Comparison of ENCODE assay signal across 26 mouse cellular contexts in genomic region chr11:31721908-31722307, GRCm38 (mm10). TPM values are rescaled to one million over a fixed set of nuclear protein-coding genes. Genes with fewer than 3 reads are reported as not detected.
DNase-seq lines count a peak whose midpoint lies in the region; ATAC-seq lines count a peak whose summit lies in the region.
"Had no signal": no experiment of that assay in that cellular context is flagged by ENCODE, and none has a peak within 500 bp of the region (broad histone marks: within the 10 kb centered on the region; RNA-seq: fewer than 3 reads in every experiment).

No protein-coding gene starts in this region.

- no peaks in the 10 kb centered on the region for H3K9me3 ChIP-seq in heart, embryonic 10.5 days
- H3K9me3 ChIP-seq in heart, embryonic 11.5 days (replicated peaks; ENCODE audit: control insufficient read depth, low read length): no peaks in the 10 kb centered on the region
- no peaks in the 10 kb centered on the region for H3K9me3 ChIP-seq in liver, embryonic 12.5 days (replicated peaks)
- H3K9me3 ChIP-seq in liver, embryonic 15.5 days (replicated peaks): no peaks in the 10 kb centered on the region
- no peaks in the 10 kb centered on the region for H3K9me3 ChIP-seq in forebrain, embryonic 14.5 days (replicated peaks; ENCODE audit: control insufficient read depth, low read length)
- H3K9me3 ChIP-seq: embryonic facial prominence, embryonic 10.5 days; embryonic facial prominence, embryonic 13.5 days; forebrain, embryonic 12.5 days; heart, embryonic 13.5 days had no signal

- peaks cover 21% of the 10 kb centered on the region for H3K4me1 ChIP-seq in heart, embryonic 10.5 days
- H3K4me1 ChIP-seq in heart, embryonic 11.5 days (ENCODE audit: control insufficient read depth, insufficient read depth, low read length): peaks cover 9% of the 10 kb centered on the region
- peaks cover 43% of the 10 kb centered on the region for H3K4me1 ChIP-seq in liver, embryonic 12.5 days
- H3K4me1 ChIP-seq in liver, embryonic 15.5 days (replicated peaks): peaks cover 23% of the 10 kb centered on the region
- no peaks in the 10 kb centered on the region for H3K4me1 ChIP-seq in forebrain, embryonic 14.5 days (ENCODE audit: control insufficient read depth, insufficient read depth, low read length)
- H3K4me1 ChIP-seq: embryonic facial prominence, embryonic 10.5 days; embryonic facial prominence, embryonic 13.5 days had no signal

- no peak overlapping the region for H3K4me3 ChIP-seq in heart, embryonic 10.5 days
- H3K4me3 ChIP-seq in heart, embryonic 11.5 days (ENCODE audit: low read depth, low read length): no peak overlapping the region
- no peak overlapping the region for H3K4me3 ChIP-seq in liver, embryonic 12.5 days
- no peak overlapping the region for H3K4me3 ChIP-seq in liver, embryonic 15.5 days (replicated peaks)
- no peak overlapping the region for H3K4me3 ChIP-seq in forebrain, embryonic 14.5 days (ENCODE audit: low read depth, low read length)
- H3K4me3 ChIP-seq: embryonic facial prominence, embryonic 10.5 days; embryonic facial prominence, embryonic 13.5 days; erythroblast, embryonic 14.5 days; forebrain, embryonic 12.5 days; gastrocnemius, adult 2 months; heart, embryonic 13.5 days had no signal

- ATAC-seq in heart, embryonic 11.5 days (replicated peaks; ENCODE audit: insufficient number of reproducible peaks, low FRiP score, low TSS enrichment): no peak
- peak; percentile 64 for ATAC-seq in liver, embryonic 12.5 days
- 0 out of 2 replicates have a peak, but pooled peaks have one; percentile 40 for ATAC-seq in liver, embryonic 15.5 days (ENCODE audit: insufficient read depth)
- ATAC-seq in forebrain, embryonic 14.5 days: no peak
- ATAC-seq: forebrain, embryonic 16.5 days; hindbrain, postnatal 0 days; inflammation-experienced regulatory T-cells, adult 6 months; Patski had no signal

- no peaks in the 10 kb centered on the region for H3K27me3 ChIP-seq in heart, embryonic 10.5 days (ENCODE audit: insufficient read depth, poor library complexity, severe bottlenecking)
- no peaks in the 10 kb centered on the region for H3K27me3 ChIP-seq in heart, embryonic 11.5 days (ENCODE audit: control insufficient read depth, insufficient read depth, low read length)
- no peaks in the 10 kb centered on the region for H3K27me3 ChIP-seq in liver, embryonic 12.5 days (replicated peaks)
- H3K27me3 ChIP-seq in liver, embryonic 15.5 days: peaks cover 20% of the 10 kb centered on the region
- H3K27me3 ChIP-seq in forebrain, embryonic 14.5 days (replicated peaks; ENCODE audit: control insufficient read depth, insufficient read depth, low read length): no peaks in the 10 kb centered on the region
- H3K27me3 ChIP-seq: embryonic facial prominence, embryonic 13.5 days; forebrain, embryonic 12.5 days; heart, embryonic 13.5 days; Patski had no signal

- DNase-seq in heart, embryonic 10.5 days (ENCODE audit: low spot score): no peak
- no peak for DNase-seq in forebrain, embryonic 14.5 days (ENCODE audit: low spot score)
- DNase-seq in lung, postnatal 25 days (ENCODE audit: low spot score): no peak
- DNase-seq: adrenal gland, postnatal 14 days; cerebellum, adult 11 months; cerebellum, adult 2 months; cerebellum, postnatal 10 days; cerebellum, postnatal 36 days; embryo, embryonic 11 days; gastrocnemius, adult 2 months; gastrocnemius, postnatal 14 days; heart, postnatal 14 days; heart, postnatal 4 days had no signal

- H3K36me3 ChIP-seq in heart, embryonic 10.5 days: no peaks in the 10 kb centered on the region
- no peaks in the 10 kb centered on the region for H3K36me3 ChIP-seq in heart, embryonic 11.5 days (ENCODE audit: control insufficient read depth, insufficient read depth, low read length)
- no peaks in the 10 kb centered on the region for H3K36me3 ChIP-seq in liver, embryonic 12.5 days
- no peaks in the 10 kb centered on the region for H3K36me3 ChIP-seq in liver, embryonic 15.5 days (replicated peaks)
- no peaks in the 10 kb centered on the region for H3K36me3 ChIP-seq in forebrain, embryonic 14.5 days (ENCODE audit: control insufficient read depth, insufficient read depth, low read length)
- H3K36me3 ChIP-seq: embryonic facial prominence, embryonic 10.5 days; embryonic facial prominence, embryonic 13.5 days; forebrain, embryonic 12.5 days; heart, embryonic 13.5 days had no signal

- no peak overlapping the region for H3K9ac ChIP-seq in heart, embryonic 11.5 days (ENCODE audit: low read depth, low read length)
- H3K9ac ChIP-seq in liver, embryonic 12.5 days: peak overlapping the region; percentile 8; the same call in 1 of the 2 replicates
- H3K9ac ChIP-seq in liver, embryonic 15.5 days: no peak overlapping the region
- H3K9ac ChIP-seq in forebrain, embryonic 14.5 days (ENCODE audit: low read length): no peak overlapping the region
- H3K9ac ChIP-seq: embryonic facial prominence, embryonic 13.5 days; forebrain, embryonic 12.5 days; heart, embryonic 13.5 days; hindbrain, embryonic 14.5 days had no signal

- 40% methylated on average over 3 of the region's 3 CpGs for WGBS in heart, embryonic 10.5 days
- 51% methylated on average over 3 of the region's 3 CpGs for WGBS in heart, embryonic 11.5 days (ENCODE audit: insufficient replicate concordance)
- 30% methylated on average over 3 of the region's 3 CpGs for WGBS in liver, embryonic 12.5 days (ENCODE audit: insufficient replicate concordance)
- WGBS in liver, embryonic 15.5 days (ENCODE audit: insufficient replicate concordance): 30% methylated on average over 3 of the region's 3 CpGs
- WGBS in forebrain, embryonic 14.5 days: 72% methylated on average over 3 of the region's 3 CpGs

- H3K4me2 ChIP-seq in heart, embryonic 11.5 days: no peak overlapping the region
- no peak overlapping the region for H3K4me2 ChIP-seq in liver, embryonic 12.5 days
- no peak overlapping the region for H3K4me2 ChIP-seq in liver, embryonic 15.5 days
- H3K4me2 ChIP-seq in forebrain, embryonic 14.5 days (ENCODE audit: low read length): no peak overlapping the region
- H3K4me2 ChIP-seq: embryonic facial prominence, embryonic 13.5 days; forebrain, embryonic 12.5 days; heart, embryonic 13.5 days; hindbrain, embryonic 14.5 days had no signal

- H3K27ac ChIP-seq in heart, embryonic 10.5 days: 0 out of 2 replicates have a peak overlapping the region, but pooled peaks have one; percentile 5
- H3K27ac ChIP-seq in heart, embryonic 11.5 days (ENCODE audit: low read depth, low read length): no peak overlapping the region
- H3K27ac ChIP-seq in liver, embryonic 12.5 days: peak overlapping the region; percentile 33; the same call in 1 of the 2 replicates
- no peak overlapping the region for H3K27ac ChIP-seq in liver, embryonic 15.5 days (replicated peaks)
- H3K27ac ChIP-seq in forebrain, embryonic 14.5 days (ENCODE audit: low read depth, low read length): no peak overlapping the region
- H3K27ac ChIP-seq: embryonic facial prominence, embryonic 10.5 days; embryonic facial prominence, embryonic 13.5 days; forebrain, embryonic 12.5 days; gastrocnemius, adult 2 months; heart, embryonic 13.5 days; hindbrain, embryonic 14.5 days; hindbrain, postnatal 0 days had no signal

RNA-seq across cellular contexts. Expression of gene Bod1, which starts 50.2 kb away (rescaled TPM):
- polyA plus RNA-seq in heart, embryonic 10.5 days (2016; fragmentation: Nextera tagmentation; extraction: Ambion mirVana): 65.5 and 81.7 TPM in 2 replicates
- polyA plus RNA-seq in heart, embryonic 11.5 days (2014; fragmentation: Nextera tagmentation; extraction: Ambion mirVana): 62.0 and 68.7 TPM in 2 replicates
- polyA plus RNA-seq in liver, embryonic 12.5 days (2016; fragmentation: Nextera tagmentation; extraction: Ambion mirVana): 22.3 and 24.2 TPM in 2 replicates
- polyA plus RNA-seq in liver, embryonic 15.5 days (2015; fragmentation: Nextera tagmentation; extraction: Ambion mirVana): 11.8 and 13.1 TPM in 2 replicates
- 154 and 184 TPM in 2 replicates for polyA plus RNA-seq in forebrain, embryonic 14.5 days (2014; fragmentation: Nextera tagmentation; extraction: Ambion mirVana)

Comparison
In these comparisons a context has a peak if more than half of its experiments do, and no peak if none do; other contexts are left out.
1. H3K27ac ChIP-seq: peak in heart, embryonic 10.5 days (single experiment) and liver, embryonic 12.5 days (single experiment); none in heart, embryonic 11.5 days (single experiment), liver, embryonic 15.5 days (single experiment) and forebrain, embryonic 14.5 days (single experiment).
2. ATAC-seq: peak in liver, embryonic 12.5 days (single experiment) and liver, embryonic 15.5 days (single experiment); none in heart, embryonic 11.5 days (single experiment) and forebrain, embryonic 14.5 days (single experiment).